Mouse (Mus musculus) brown adipose tissue, adult 24 weeks (tissue): Measurements from ENCODE around the gene Cib1. TPM values are rescaled to one million over a fixed set of nuclear protein-coding genes. Genes with fewer than 3 reads are reported as not detected.

ENCODE experiments used
- H3K27ac ChIP-seq: fragments of 200-500 bp; replicated peaks from 2 replicates; pipeline ENCODE4 v1.5.1; 2012; ENCODE audit warnings: low read depth, mild to moderate bottlenecking, low read length
- H3K4me1 ChIP-seq: fragments of 200-500 bp; 2 replicates; pipeline ENCODE4 v1.6.1; 2012; ENCODE audit warnings: low read length, mixed read lengths; ENCODE audit not compliant: control insufficient read depth, insufficient read depth, insufficient read length
- H3K4me3 ChIP-seq: fragments of 200-500 bp; 2 replicates; pipeline ENCODE4 v1.5.1; 2012; ENCODE audit warnings: low read depth, mild to moderate bottlenecking, low read length, moderate library complexity; ENCODE audit not compliant: insufficient read depth
- polyA plus RNA-seq: library from polyadenylated mRNA; stranded (reverse); fragments of >200 nt; gene quantifications from 2 replicates; pipeline ENCODE4 v1.2.4, GENCODE M21; 2012; ENCODE audit not compliant: missing spikeins, insufficient read depth, insufficient read length

Gene Cib1
- polyA plus RNA-seq, 1 experiment, result 56.7 TPM

GRCm38 (mm10) chr7:80215398-80215797, 17.2 kb downstream of the Cib1 start:
- H3K27ac ChIP-seq, result no peak overlapping the region
- no peak overlapping the region for H3K4me3 ChIP-seq
- H3K4me1 ChIP-seq, result no peaks in the 10 kb centered on the region; the same call in 1 of the 2 replicates

- no peaks in the 10 kb centered on the region; the same call in 1 of the 2 replicates for H3K4me1 ChIP-seq
- H3K27ac ChIP-seq, result no peak overlapping the region
- no peak overlapping the region for H3K4me3 ChIP-seq
Observed at GRCm38 (mm10) chr7:80214459-80214858, 18.2 kb downstream of the Cib1 start.

- H3K4me1 ChIP-seq, result peaks cover 8% of the 10 kb centered on the region
- H3K27ac ChIP-seq, result no peak overlapping the region
- H3K4me3 ChIP-seq, result no peak overlapping the region
Observed at GRCm38 (mm10) chr7:80213604-80214003, 19.0 kb downstream of the Cib1 start.

- Histone ChIP-seq H3K27ac (no peak overlapping the region), H3K4me3 (no peak overlapping the region), H3K4me1 (peaks cover 30% of the 10 kb centered on the region)
Observed at GRCm38 (mm10) chr7:80210982-80211381, 21.6 kb downstream of the Cib1 start.

GRCm38 (mm10) chr7:80209669-80210068, 22.9 kb downstream of the Cib1 start:
- H3K4me3 ChIP-seq, result no peak overlapping the region
- no peak overlapping the region for H3K27ac ChIP-seq
- H3K4me1 ChIP-seq, result peaks cover 30% of the 10 kb centered on the region

- Histone ChIP-seq H3K4me3 (no peak overlapping the region), H3K27ac (no peak overlapping the region), H3K4me1 (peaks cover 31% of the 10 kb centered on the region)
Observed at GRCm38 (mm10) chr7:80208738-80209430, 23.7 kb downstream of the Cib1 start.

- Histone ChIP-seq H3K4me3 (no peak overlapping the region), H3K4me1 (peaks cover 34% of the 10 kb centered on the region), H3K27ac (no peak overlapping the region)
Observed at GRCm38 (mm10) chr7:80208026-80208642, 24.5 kb downstream of the Cib1 start.

GRCm38 (mm10) chr7:80207314-80207731, 25.3 kb downstream of the Cib1 start:
- Histone ChIP-seq H3K4me3 (no peak overlapping the region), H3K4me1 (peaks cover 38% of the 10 kb centered on the region), H3K27ac (no peak overlapping the region)

- Histone ChIP-seq H3K4me3 (no peak overlapping the region), H3K4me1 (peaks cover 50% of the 10 kb centered on the region), H3K27ac (0 out of 2 replicates have a peak overlapping the region, but pooled peaks have one; percentile 14)
Observed at GRCm38 (mm10) chr7:80205705-80206589, 26.7 kb downstream of the Cib1 start.

GRCm38 (mm10) chr7:80204961-80205360, 27.7 kb downstream of the Cib1 start:
- no peak overlapping the region for H3K27ac ChIP-seq
- H3K4me1 ChIP-seq, result peaks cover 56% of the 10 kb centered on the region
- no peak overlapping the region for H3K4me3 ChIP-seq

GRCm38 (mm10) chr7:80204362-80204761, 28.3 kb downstream of the Cib1 start:
- H3K4me1 ChIP-seq, result peaks cover 56% of the 10 kb centered on the region

GRCm38 (mm10) chr7:80203638-80204096, 28.9 kb downstream of the Cib1 start:
- no peak overlapping the region for H3K4me3 ChIP-seq
- peaks cover 49% of the 10 kb centered on the region for H3K4me1 ChIP-seq
- peak overlapping the region; percentile 61 for H3K27ac ChIP-seq

More at GRCm38 (mm10) chr7:80204362-80204761, 28.3 kb downstream of the Cib1 start:
- H3K4me3 ChIP-seq, result no peak overlapping the region
- H3K27ac ChIP-seq, result no peak overlapping the region

- no peak overlapping the region for H3K4me3 ChIP-seq
- H3K27ac ChIP-seq, result peak overlapping the region; percentile 63
- peaks cover 44% of the 10 kb centered on the region for H3K4me1 ChIP-seq
Observed at GRCm38 (mm10) chr7:80202961-80203360, 29.7 kb downstream of the Cib1 start.

GRCm38 (mm10) chr7:80201888-80202540, 30.6 kb downstream of the Cib1 start:
- no peak overlapping the region for H3K4me3 ChIP-seq
- peaks cover 37% of the 10 kb centered on the region for H3K4me1 ChIP-seq
- H3K27ac ChIP-seq, result peak overlapping the region; percentile 63
